Mouse (Mus musculus): ENCODE measurements around the gene Pnmal2. TPM values are rescaled to one million over a fixed set of nuclear protein-coding genes. Genes with fewer than 3 reads are reported as not detected.

Gene Pnmal2
- total and polyA plus RNA-seq, 3 experiments = 0.07 TPM; not detected in 2

- Histone ChIP-seq H3K27me3 (ENCODE audit: control insufficient read depth in 1 of 2, insufficient read depth in 2 of 2, low read length in 2 of 2) (no peaks in the 10 kb centered on the region), H3K4me1 (ENCODE audit: control insufficient read depth in 1 of 2, insufficient read depth in 2 of 2, low read length in 2 of 2) (peaks cover 0 to 9% of the 10 kb centered on the region in 2 experiments; a peak in 1 of 4 replicates), H3K4me3 (ENCODE audit: control insufficient read depth in 1 of 2, insufficient read depth in 1 of 2, low read depth in 2 of 2, low read length in 2 of 2) (no peak overlapping the region), H3K27ac (ENCODE audit: control insufficient read depth, low read depth, low read length) (no peak overlapping the region), H3K36me3 (ENCODE audit: control insufficient read depth in 1 of 2, insufficient read depth in 2 of 2, low read length in 2 of 2) (no peaks in the 10 kb centered on the region; a peak in 2 of 4 replicates), H3K9me3 (replicated peaks; ENCODE audit: insufficient read depth, low read length) (no peaks in the 10 kb centered on the region), H3K79me2 (ENCODE audit: control insufficient read depth, insufficient read depth, low read length, poor library complexity) (peaks cover 13% of the 10 kb centered on the region), H3K9ac (ENCODE audit: control insufficient read depth, low read depth, low read length, poor library complexity, severe bottlenecking) (no peak overlapping the region)
- TF ChIP-seq SMC3 (IDR thresholded peaks at IDR 0.05; ENCODE audit: low read depth, low read length) = no peak
- no peak for TF ChIP-seq RCOR1 (IDR thresholded peaks at IDR 0.05; ENCODE audit: low read depth, low read length)
- TF ChIP-seq NELFE (IDR thresholded peaks at IDR 0.05; ENCODE audit: low read depth, low read length) = no peak
- TF ChIP-seq BHLHE40 (IDR thresholded peaks at IDR 0.05; ENCODE audit: borderline replicate concordance, low read depth, low read length) = no peak
- no peak; the same call in 1 of the 2 replicates for TF ChIP-seq ZNF384 (IDR thresholded peaks at IDR 0.05; ENCODE audit: low read depth, low read length)
- no peak; a peak in 1 of 4 replicates for TF ChIP-seq POLR2A (IDR thresholded peaks at IDR 0.05; ENCODE audit: control insufficient read depth in 1 of 2, insufficient read depth in 1 of 2, low read depth in 1 of 2, low read length in 2 of 2, poor library complexity in 1 of 2)
- TF ChIP-seq ETS1 (IDR thresholded peaks at IDR 0.05; ENCODE audit: low read depth, low read length) = no peak
- TF ChIP-seq ZMIZ1 (IDR thresholded peaks at IDR 0.05; ENCODE audit: low read depth, low read length) = no peak
- TF ChIP-seq SIN3A (IDR thresholded peaks at IDR 0.05; ENCODE audit: low read length) = no peak
- TF ChIP-seq USF2 (IDR thresholded peaks at IDR 0.05; ENCODE audit: borderline replicate concordance in 1 of 2, insufficient read depth in 1 of 2, low read depth in 1 of 2, low read length in 2 of 2) = no peak
- no peak for TF ChIP-seq GABPA (IDR thresholded peaks at IDR 0.05; ENCODE audit: low read depth, low read length)
- no peak for TF ChIP-seq MEF2A (IDR thresholded peaks at IDR 0.05; ENCODE audit: extremely low read depth, insufficient replicate concordance, low read depth, low read length, poor library complexity, severe bottlenecking)
- no peak for TF ChIP-seq CHD2 (IDR thresholded peaks at IDR 0.05; ENCODE audit: low read length)
- no peak for TF ChIP-seq MAZ (IDR thresholded peaks at IDR 0.05; ENCODE audit: low read depth, low read length)
- TF ChIP-seq KAT2A (conservative IDR thresholded peaks at IDR 0.05; ENCODE audit: low read depth, low read length) = no peak
- no peak for TF ChIP-seq NRF1 (IDR thresholded peaks at IDR 0.05; ENCODE audit: insufficient read depth, low read depth, low read length, poor library complexity, severe bottlenecking)
- no peak for TF ChIP-seq MYC (IDR thresholded peaks at IDR 0.05; ENCODE audit: low read depth, low read length)
- no peak for TF ChIP-seq MAFK (IDR thresholded peaks at IDR 0.05; ENCODE audit: borderline replicate concordance, low read depth, low read length)
- no peak for TF ChIP-seq MAX (IDR thresholded peaks at IDR 0.05; ENCODE audit: low read length)
- DNase-seq (ENCODE audit: low read depth, low spot score) = no peak
These were observed 28.8 kb upstream of the Pnmal2 start for GRCm38 (mm10) chr7:16915461-16916340.
